Mouse (Mus musculus): ENCODE results near the gene Slc43a2.
A peak's percentile ranks its signal among the peaks of the same experiment; 100 is the strongest.
"Not testable (repeated sequence)": the region's sequence is repeated elsewhere in the genome, so short reads cannot be mapped to it uniquely, and the experiment has no call there.

Gene Slc43a2

GRCm38 (mm10) chr11:75552906-75553482, 21.5 kb downstream of the Slc43a2 start:
- DNase-seq: no peak

GRCm38 (mm10) chr11:75556006-75556405, 24.5 kb downstream of the Slc43a2 start:
- not testable (repeated sequence) for DNase-seq

- DNase-seq: no peak
Observed at GRCm38 (mm10) chr11:75557142-75557541, 25.6 kb downstream of the Slc43a2 start.

- DNase-seq: no peak
Observed at GRCm38 (mm10) chr11:75558101-75558500, 26.6 kb downstream of the Slc43a2 start.

GRCm38 (mm10) chr11:75559870-75560504, 28.5 kb downstream of the Slc43a2 start:
- DNase-seq: no peak

- DNase-seq: no peak
Observed at GRCm38 (mm10) chr11:75560530-75561409, 29.3 kb downstream of the Slc43a2 start.

- DNase-seq: no peak
Observed at GRCm38 (mm10) chr11:75561410-75561791, 29.9 kb downstream of the Slc43a2 start.

GRCm38 (mm10) chr11:75562840-75563239, 31.3 kb downstream of the Slc43a2 start:
- DNase-seq: no peak

GRCm38 (mm10) chr11:75563851-75564548, 32.5 kb downstream of the Slc43a2 start:
- DNase-seq: no peak

GRCm38 (mm10) chr11:75565849-75566248, 34.4 kb downstream of the Slc43a2 start:
- DNase-seq: peak; percentile 49

GRCm38 (mm10) chr11:75566276-75567196, 35.0 kb downstream of the Slc43a2 start:
- DNase-seq: no peak

- DNase-seq: no peak
Observed at GRCm38 (mm10) chr11:75567346-75568114, 36.0 kb downstream of the Slc43a2 start.

GRCm38 (mm10) chr11:75568115-75568511, 36.6 kb downstream of the Slc43a2 start:
- DNase-seq: no peak

GRCm38 (mm10) chr11:75568962-75569361, 37.5 kb downstream of the Slc43a2 start:
- no peak for DNase-seq

GRCm38 (mm10) chr11:75570375-75571125, 39.1 kb downstream of the Slc43a2 start:
- no peak for DNase-seq

- DNase-seq: peak; percentile 48
Observed at GRCm38 (mm10) chr11:75571126-75571990, 39.9 kb downstream of the Slc43a2 start.

GRCm38 (mm10) chr11:75572301-75572791, 40.9 kb downstream of the Slc43a2 start:
- DNase-seq: no peak

- DNase-seq: peak; percentile 94
Observed at GRCm38 (mm10) chr11:75572854-75573650, 41.6 kb downstream of the Slc43a2 start.

All from layer of hippocampus, adult 9-11 months (tissue).